Mouse (Mus musculus) 3T3-L1 (cell line): ENCODE measurements around the gene Tbc1d4.

ENCODE experiments used
- DNase-seq: peaks from one replicate; pipeline ENCODE4 v3.0.0-alpha.2; 2015; ENCODE audit warnings: low read depth, low spot score

Tbc1d4 gene

GRCm38 (mm10) chr14:101503168-101503961 lies 105.6 kb downstream of the Tbc1d4 start:
- no peak for DNase-seq

GRCm38 (mm10) chr14:101501868-101502267 lies 107.1 kb downstream of the Tbc1d4 start:
- no peak for DNase-seq

DNA sequence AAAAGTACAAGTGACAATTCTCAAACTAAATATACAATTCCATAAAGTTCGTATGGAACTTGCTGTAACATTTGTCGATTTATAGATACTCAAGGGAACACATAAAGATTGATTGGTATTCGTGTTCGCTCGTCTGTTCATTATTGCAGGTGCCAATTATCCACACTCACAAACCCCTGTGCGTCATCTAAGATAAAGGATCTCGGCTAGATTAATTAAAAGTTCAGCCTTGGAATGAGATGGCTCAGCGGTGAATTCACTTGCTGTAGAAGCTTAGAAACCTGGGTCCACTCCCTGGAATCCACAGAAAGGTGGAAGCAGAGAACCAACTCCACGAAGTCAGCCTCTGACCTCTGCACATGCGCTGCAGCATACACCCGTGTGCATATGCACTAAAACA lies 107.5 kb downstream of the Tbc1d4 start:
- DNase-seq, result no peak

- DNase-seq, result no peak
Observed at GRCm38 (mm10) chr14:101500826-101501225, 108.2 kb downstream of the Tbc1d4 start.

DNA sequence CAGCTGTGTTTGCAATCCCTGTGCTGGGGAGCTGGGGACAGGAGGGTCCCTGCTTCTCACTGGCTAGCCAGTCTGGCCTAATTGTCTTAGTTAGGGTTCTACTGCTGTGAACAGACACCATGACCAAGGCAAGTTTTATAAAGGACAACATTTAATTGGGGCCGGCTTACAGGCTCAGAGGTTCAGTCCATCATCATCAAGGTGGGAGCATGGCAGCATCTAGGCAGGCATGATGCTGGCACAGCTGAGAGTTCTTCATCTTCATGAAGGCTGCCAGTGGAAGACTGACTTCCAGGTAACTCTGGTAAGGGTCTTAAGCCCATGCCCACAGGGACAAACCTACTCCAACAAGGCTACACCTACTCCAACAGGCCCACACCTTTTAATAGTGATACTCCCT lies 109.2 kb downstream of the Tbc1d4 start:
- DNase-seq, result no peak

DNA sequence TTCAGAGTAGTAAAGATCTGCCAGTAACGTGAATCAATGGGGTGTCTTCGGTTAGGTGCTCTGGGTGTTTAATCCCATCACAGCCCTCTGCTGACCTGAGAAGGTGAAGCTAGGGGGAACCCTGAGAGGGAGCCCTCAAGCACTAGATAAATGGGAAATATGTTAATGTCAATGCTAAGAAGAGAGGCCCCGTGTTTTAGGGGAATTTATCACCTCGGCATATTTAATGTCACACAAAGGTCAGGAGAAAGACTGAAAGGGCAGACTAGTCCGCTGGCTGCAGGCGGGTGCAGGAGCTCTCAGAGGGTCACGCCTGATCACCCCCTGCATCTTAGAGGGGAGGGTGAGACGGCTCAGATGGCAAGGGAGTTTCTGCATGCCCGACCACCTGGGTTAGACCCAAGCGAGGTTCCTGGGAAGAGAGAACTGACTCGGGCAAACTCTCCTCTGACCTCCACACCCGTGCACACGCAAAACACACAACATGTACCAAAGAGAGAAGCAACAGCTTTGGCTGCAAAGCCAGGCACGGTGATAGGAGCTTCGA lies 120.7 kb downstream of the Tbc1d4 start:
- DNase-seq, result no peak

DNA sequence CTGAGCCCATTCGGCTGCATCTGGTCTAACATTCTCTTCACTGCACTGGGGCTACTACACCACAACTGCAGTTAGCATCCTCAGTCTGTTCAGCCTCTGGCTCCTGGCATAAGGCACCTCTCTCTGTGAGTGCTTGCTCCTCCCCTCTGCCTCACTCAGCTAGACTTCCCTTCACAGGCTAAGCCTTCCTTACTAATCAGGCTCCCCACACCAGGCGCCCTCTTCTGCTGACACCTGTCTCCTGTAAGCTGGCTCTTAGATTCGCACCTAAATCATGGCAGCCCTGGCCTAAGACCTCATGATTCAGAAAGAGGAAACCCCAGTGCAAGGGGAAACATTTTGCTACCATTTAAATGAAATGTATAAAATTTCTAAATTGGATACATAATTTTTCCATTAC lies 122.4 kb downstream of the Tbc1d4 start:
- DNase-seq, result no peak

- DNase-seq, result no peak
Observed at GRCm38 (mm10) chr14:101483230-101483629, 125.8 kb downstream of the Tbc1d4 start.

GRCm38 (mm10) chr14:101482270-101482669 lies 126.7 kb downstream of the Tbc1d4 start:
- peak; percentile 61 for DNase-seq

GRCm38 (mm10) chr14:101481165-101481564 lies 127.8 kb downstream of the Tbc1d4 start:
- no peak for DNase-seq

GRCm38 (mm10) chr14:101480541-101480940 lies 128.4 kb downstream of the Tbc1d4 start:
- no peak for DNase-seq

DNA sequence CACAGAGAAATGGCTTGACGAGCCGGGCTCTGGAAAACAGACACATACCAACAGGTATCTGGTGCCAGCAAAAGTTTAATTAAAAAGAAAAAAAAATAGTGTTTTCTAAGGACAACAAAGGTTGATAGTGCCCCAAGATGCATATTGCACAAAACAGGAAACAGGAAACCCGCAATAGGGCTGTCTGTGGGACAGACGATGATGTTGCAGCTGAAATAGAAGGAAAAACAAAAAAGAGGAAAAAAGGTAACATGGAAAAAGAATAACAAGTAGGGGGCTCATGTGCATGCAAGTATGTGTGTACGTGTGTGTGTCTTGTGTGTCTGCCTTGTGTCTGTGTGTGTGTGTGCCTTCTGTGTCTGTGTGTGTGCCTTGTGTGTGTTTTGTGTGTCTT lies 131.2 kb downstream of the Tbc1d4 start:
- no peak for DNase-seq

GRCm38 (mm10) chr14:101477081-101477826 lies 131.7 kb downstream of the Tbc1d4 start:
- no peak for DNase-seq

DNA sequence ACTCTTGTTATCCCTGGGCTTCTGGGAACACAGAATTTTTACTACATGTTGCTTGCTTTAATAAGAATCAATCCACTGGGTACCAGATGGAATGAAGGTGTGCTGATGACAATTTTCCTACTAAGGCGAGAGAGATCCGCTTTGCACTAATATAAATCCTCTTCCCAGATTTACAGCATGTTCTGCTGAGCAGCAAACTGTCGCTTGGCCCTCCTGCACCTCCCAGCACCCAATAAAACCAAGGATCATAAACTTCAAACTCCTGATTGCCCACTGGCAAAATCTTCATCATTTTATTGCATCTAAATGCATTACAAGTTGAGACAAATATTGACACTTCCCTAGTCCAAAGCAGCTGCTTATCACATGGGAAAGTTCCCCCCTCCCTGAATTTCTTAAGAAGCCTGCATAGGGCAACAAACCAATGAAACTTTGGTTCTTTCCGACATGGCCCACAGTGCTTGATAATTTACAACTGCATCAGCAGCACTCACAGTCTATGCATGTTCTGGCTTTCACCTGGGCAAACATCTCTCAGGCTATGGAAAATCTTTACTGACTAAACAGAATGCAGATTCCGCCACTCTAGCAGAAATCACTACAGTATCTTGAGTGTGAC lies 139.4 kb downstream of the Tbc1d4 start:
- no peak for DNase-seq

GRCm38 (mm10) chr14:101468143-101468542 lies 140.8 kb downstream of the Tbc1d4 start:
- DNase-seq, result no peak

- no peak for DNase-seq
Observed at GRCm38 (mm10) chr14:101467532-101467931, 141.5 kb downstream of the Tbc1d4 start.

DNA sequence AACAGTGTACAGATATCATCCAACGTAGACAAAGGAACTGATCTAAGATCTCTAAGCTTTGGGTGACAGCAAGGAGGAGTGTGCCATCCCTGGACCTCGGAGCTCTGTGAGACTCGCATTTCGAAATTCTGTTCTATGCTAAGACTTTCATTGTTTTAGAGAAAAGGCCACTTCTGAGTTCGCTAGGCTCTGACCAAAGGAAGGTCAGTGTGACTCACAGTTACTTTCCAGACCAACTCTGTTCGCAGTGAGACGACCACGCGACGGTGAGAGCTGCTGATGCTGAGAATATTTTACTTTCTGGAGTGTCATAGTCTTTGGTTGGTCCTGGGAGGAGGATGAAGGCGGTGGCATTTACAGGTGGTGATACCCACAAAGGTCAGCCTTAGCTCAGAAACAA lies 142.5 kb downstream of the Tbc1d4 start:
- DNase-seq, result no peak

DNA sequence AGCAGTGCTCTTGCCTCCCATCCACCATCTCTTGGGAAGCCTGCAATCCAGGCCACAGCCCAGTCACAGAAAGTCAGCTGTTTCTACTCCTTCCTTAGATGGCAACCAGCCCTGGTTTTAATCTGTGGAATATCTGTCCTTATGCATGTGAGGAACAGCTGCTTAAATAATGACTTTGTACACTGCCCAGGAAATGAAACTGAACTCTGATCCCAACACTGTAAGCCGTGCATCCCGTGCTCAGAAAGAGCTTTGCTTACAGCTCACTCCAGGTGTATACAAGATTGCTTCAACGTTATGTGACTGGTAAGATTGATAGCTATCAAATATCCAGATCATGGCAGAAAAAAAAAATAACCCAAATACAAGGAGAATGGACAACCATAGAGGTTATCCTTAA lies 143.1 kb downstream of the Tbc1d4 start:
- no peak for DNase-seq

GRCm38 (mm10) chr14:101460768-101461167 lies 148.2 kb downstream of the Tbc1d4 start:
- peak; percentile 71 for DNase-seq

- DNase-seq, result no peak
Observed at GRCm38 (mm10) chr14:101452915-101453314, 156.1 kb downstream of the Tbc1d4 start.

- no peak for DNase-seq
Observed at GRCm38 (mm10) chr14:101447857-101448256, 161.1 kb downstream of the Tbc1d4 start.

- DNase-seq, result no peak
Observed at GRCm38 (mm10) chr14:101445205-101445604, 163.8 kb downstream of the Tbc1d4 start.
